Mouse (Mus musculus) stomach, embryonic 16.5 days (tissue): ENCODE results near the gene 1700025C18Rik. TPM values are rescaled to one million over a fixed set of nuclear protein-coding genes. Genes with fewer than 3 reads are reported as not detected.

Experiments
- ATAC-seq: fragments of 200-750 bp; cut with Nextera tagmentation; 2 replicates; pipeline ENCODE4 v1.8.0; 2017; ENCODE audit warnings: moderate number of reproducible peaks, moderate TSS enrichment; ENCODE audit not compliant: insufficient read depth, low FRiP score
- H3K27ac ChIP-seq: fragments of 300-500 bp; sonication (generic); 2 replicates; pipeline ENCODE4 v1.5.1; 2014; ENCODE audit warnings: low read length
- H3K27me3 ChIP-seq: fragments of 300-500 bp; sonication (generic); 2 replicates; pipeline ENCODE4 v1.6.1; 2014; ENCODE audit warnings: low read length, control low read depth, mixed read lengths; ENCODE audit not compliant: control insufficient read depth, insufficient read depth
- H3K36me3 ChIP-seq: fragments of 300-500 bp; sonication (generic); 2 replicates; pipeline ENCODE4 v1.6.1; 2014; ENCODE audit warnings: low read length; ENCODE audit not compliant: control insufficient read depth, insufficient read depth
- H3K4me1 ChIP-seq: fragments of 300-500 bp; sonication (generic); 2 replicates; pipeline ENCODE4 v1.6.1; 2014; ENCODE audit warnings: low read length, control low read depth, mixed read lengths; ENCODE audit not compliant: control insufficient read depth, insufficient read depth
- H3K4me2 ChIP-seq: fragments of 300-500 bp; sonication (generic); 2 replicates; pipeline ENCODE4 v1.6.1; 2014; ENCODE audit warnings: low read depth, low read length, mixed read lengths
- H3K4me3 ChIP-seq: fragments of 300-500 bp; sonication (generic); replicated peaks from 2 replicates; pipeline ENCODE4 v1.5.1; 2014; ENCODE audit warnings: mild to moderate bottlenecking, low read length
- H3K9ac ChIP-seq: fragments of 300-500 bp; sonication (generic); 2 replicates; pipeline ENCODE4 v1.6.1; 2014; ENCODE audit warnings: low read length
- H3K9me3 ChIP-seq: fragments of 300-500 bp; sonication (generic); replicated peaks from 2 replicates; pipeline ENCODE4 v1.6.1; 2016; ENCODE audit warnings: low read length, control low read depth; ENCODE audit not compliant: control insufficient read depth
- WGBS: fragments of 180-500 bp; shearing (Covaris S2); extraction: QIAGEN DNeasy Blood & Tissue Kit; methylation state at CpG from one replicate; pipeline ENCODE4 v1.1.7; 2014; 5-methylcytosine and 5-hydroxymethylcytosine counted together
- polyA plus RNA-seq: library from polyadenylated mRNA; unstranded; fragments of >200 nt; fragmentation: Nextera tagmentation; extraction: Ambion mirVana; gene quantifications from 2 replicates; pipeline ENCODE4 v1.2.1, GENCODE M21; 2015

Gene 1700025C18Rik
- polyA plus RNA-seq, 1 experiment from 2014 or later: not detected

GRCm38 (mm10) chr2:165112149-165112548 lies 21.6 kb upstream of the 1700025C18Rik start:
- under 1% methylated on average over 54 of the region's 54 CpGs for WGBS

DNA sequence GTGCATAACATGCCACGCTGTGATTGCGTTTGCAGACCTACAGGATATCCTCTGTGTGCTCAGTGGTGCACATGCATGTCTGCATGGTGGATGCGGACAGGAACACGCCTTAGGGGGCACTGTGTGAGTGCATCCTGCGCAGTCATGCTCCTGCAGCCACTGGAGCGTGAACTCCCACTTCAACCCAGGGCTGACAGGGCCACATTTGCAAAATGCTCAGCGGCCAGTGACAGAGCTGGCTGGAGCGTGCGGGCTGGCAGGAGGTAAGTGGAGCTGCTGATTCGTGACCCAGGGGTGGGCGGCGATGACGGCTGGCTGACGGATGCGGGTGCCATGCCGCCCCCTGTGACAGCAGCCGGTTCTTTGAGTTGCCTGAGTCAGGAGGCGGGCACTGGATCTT lies 16.0 kb upstream of the 1700025C18Rik start:
- Histone ChIP-seq H3K9ac (no peak overlapping the region), H3K9me3 (no peaks in the 10 kb centered on the region), H3K27ac (no peak overlapping the region), H3K4me3 (no peak overlapping the region), H3K36me3 (no peaks in the 10 kb centered on the region), H3K4me1 (no peaks in the 10 kb centered on the region), H3K4me2 (no peak overlapping the region), H3K27me3 (peaks cover 49% of the 10 kb centered on the region)
- WGBS: 23% methylated on average over 18 of the region's 18 CpGs
- ATAC-seq: no peak

More at GRCm38 (mm10) chr2:165112149-165112548, 21.6 kb upstream of the 1700025C18Rik start:
- Histone ChIP-seq H3K4me1 (0 out of 2 replicates have a peak, but pooled peaks cover 2% of the 10 kb centered on the region), H3K9ac (0 out of 2 replicates have a peak overlapping the region, but pooled peaks have one; percentile 24), H3K36me3 (no peaks in the 10 kb centered on the region), H3K9me3 (no peaks in the 10 kb centered on the region), H3K27me3 (peaks cover 88% of the 10 kb centered on the region), H3K4me2 (peak overlapping the region; percentile 25), H3K27ac (no peak overlapping the region), H3K4me3 (no peak overlapping the region)
- ATAC-seq: peak; percentile 87

DNA sequence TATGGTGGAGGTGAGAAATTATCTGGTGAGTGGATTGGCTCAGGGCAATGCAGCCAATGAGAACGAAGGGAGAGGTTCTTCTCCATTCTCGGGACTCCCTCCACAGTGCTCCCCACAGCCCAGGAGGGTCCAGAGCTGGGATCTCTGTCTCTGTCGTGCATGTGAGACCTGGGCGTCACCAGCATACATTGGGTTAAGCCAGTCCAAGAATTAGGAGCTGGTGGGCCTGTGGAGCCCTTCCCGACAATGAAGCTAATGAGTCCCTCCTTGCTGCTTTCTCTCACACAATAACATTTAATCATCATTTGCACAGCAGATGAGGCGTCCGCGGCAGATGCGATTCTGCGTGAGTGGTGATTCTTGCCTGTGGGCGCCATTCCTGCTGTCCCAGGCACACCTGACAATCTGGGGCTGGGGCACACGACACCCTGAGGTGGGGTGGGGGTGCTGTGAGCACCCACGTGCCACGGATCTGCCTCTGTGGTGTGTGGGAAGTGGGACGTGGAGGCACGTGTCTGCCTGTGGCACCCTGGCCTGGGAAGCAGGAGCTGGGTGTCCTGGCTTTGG lies 15.0 kb upstream of the 1700025C18Rik start:
- Histone ChIP-seq H3K9me3 (no peaks in the 10 kb centered on the region), H3K27ac (no peak overlapping the region), H3K9ac (no peak overlapping the region), H3K4me2 (no peak overlapping the region), H3K36me3 (no peaks in the 10 kb centered on the region), H3K27me3 (peaks cover 39% of the 10 kb centered on the region), H3K4me3 (no peak overlapping the region), H3K4me1 (no peaks in the 10 kb centered on the region)
- WGBS: 71% methylated on average over 16 of the region's 16 CpGs
- no peak for ATAC-seq

DNA sequence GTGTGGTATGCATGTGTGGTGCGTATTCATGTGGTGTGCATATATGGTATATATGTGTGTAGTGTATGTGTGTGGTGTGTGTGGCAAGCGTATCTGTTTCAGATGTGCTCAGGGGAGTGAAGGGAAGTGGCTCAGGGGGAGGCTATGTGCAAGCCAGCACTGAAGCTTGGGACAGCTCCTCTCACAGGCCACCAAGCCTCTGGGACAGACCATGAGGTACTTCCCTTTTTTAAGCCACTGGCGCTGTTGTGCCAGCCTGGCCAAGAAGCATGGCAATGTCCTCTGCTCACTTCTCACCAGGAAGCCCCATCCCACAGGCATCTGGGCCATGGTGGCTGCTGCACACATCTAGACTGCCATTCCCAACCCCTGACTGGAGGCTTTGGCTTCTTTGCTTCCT lies 12.4 kb upstream of the 1700025C18Rik start:
- H3K9me3 ChIP-seq: no peaks in the 10 kb centered on the region
- WGBS: 65% methylated on average over 3 of the region's 3 CpGs

GRCm38 (mm10) chr2:165100749-165101148 lies 10.2 kb upstream of the 1700025C18Rik start:
- WGBS: 4% methylated on average over 6 of the region's 6 CpGs
- no peak for ATAC-seq
- H3K27ac ChIP-seq: no peak overlapping the region
- H3K4me3 ChIP-seq: no peak overlapping the region
- H3K36me3 ChIP-seq: no peaks in the 10 kb centered on the region
- peaks cover 8% of the 10 kb centered on the region for H3K27me3 ChIP-seq
- H3K9me3 ChIP-seq: no peaks in the 10 kb centered on the region
- H3K9ac ChIP-seq: no peak overlapping the region
- no peaks in the 10 kb centered on the region for H3K4me1 ChIP-seq
- no peak overlapping the region for H3K4me2 ChIP-seq

More for the DNA sequence above, 12.4 kb upstream of the 1700025C18Rik start:
- Histone ChIP-seq H3K4me3 (no peak overlapping the region), H3K4me2 (no peak overlapping the region), H3K4me1 (no peaks in the 10 kb centered on the region), H3K27me3 (peaks cover 17% of the 10 kb centered on the region), H3K36me3 (no peaks in the 10 kb centered on the region), H3K9ac (no peak overlapping the region), H3K27ac (no peak overlapping the region)
- ATAC-seq: no peak

- no peaks in the 10 kb centered on the region for H3K4me1 ChIP-seq
- 73% methylated on average over 3 of the region's 3 CpGs for WGBS
- H3K9ac ChIP-seq: no peak overlapping the region
- no peaks in the 10 kb centered on the region for H3K9me3 ChIP-seq
- H3K36me3 ChIP-seq: no peaks in the 10 kb centered on the region
- H3K4me3 ChIP-seq: no peak overlapping the region
- H3K4me2 ChIP-seq: no peak overlapping the region
- no peak for ATAC-seq
- H3K27me3 ChIP-seq: peaks cover 3% of the 10 kb centered on the region; the same call in 1 of the 2 replicates
- H3K27ac ChIP-seq: no peak overlapping the region
Observed at GRCm38 (mm10) chr2:165098861-165099260, 8.3 kb upstream of the 1700025C18Rik start.

GRCm38 (mm10) chr2:165096367-165096766 lies 5.8 kb upstream of the 1700025C18Rik start:
- H3K36me3 ChIP-seq: no peaks in the 10 kb centered on the region
- no peak overlapping the region for H3K4me2 ChIP-seq
- H3K27me3 ChIP-seq: peaks cover 3% of the 10 kb centered on the region; the same call in 1 of the 2 replicates
- H3K4me3 ChIP-seq: no peak overlapping the region
- H3K4me1 ChIP-seq: no peaks in the 10 kb centered on the region
- no peak for ATAC-seq
- no peak overlapping the region for H3K9ac ChIP-seq
- 23% methylated on average over 10 of the region's 10 CpGs for WGBS
- H3K9me3 ChIP-seq: no peaks in the 10 kb centered on the region
- H3K27ac ChIP-seq: no peak overlapping the region

DNA sequence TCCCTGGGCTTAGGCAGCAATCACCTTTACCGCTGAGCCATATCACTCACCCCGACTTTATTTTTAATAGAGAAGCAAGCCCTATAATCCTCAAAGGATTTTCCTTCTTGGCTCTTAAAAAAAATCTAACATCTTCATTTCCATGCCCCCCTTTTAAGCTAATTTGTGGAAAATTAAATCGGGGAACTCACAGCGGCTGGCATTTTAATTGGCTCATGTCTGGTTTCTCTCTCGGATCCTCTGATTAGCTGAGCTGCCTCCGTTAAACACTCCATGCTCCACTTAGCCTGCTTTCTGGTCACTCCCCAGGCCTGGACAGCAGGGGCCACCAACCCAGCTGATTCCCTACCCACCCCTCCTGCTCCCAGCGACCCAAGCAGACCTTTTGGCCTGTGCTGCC lies 1.8 kb upstream of the 1700025C18Rik start:
- Histone ChIP-seq H3K27ac (no peak overlapping the region), H3K9ac (no peak overlapping the region), H3K4me2 (no peak overlapping the region), H3K4me1 (no peaks in the 10 kb centered on the region), H3K9me3 (no peaks in the 10 kb centered on the region), H3K27me3 (peaks cover 3% of the 10 kb centered on the region; the same call in 1 of the 2 replicates), H3K4me3 (no peak overlapping the region), H3K36me3 (no peaks in the 10 kb centered on the region)
- no peak for ATAC-seq
- WGBS: 82% methylated on average over 7 of the region's 7 CpGs

DNA sequence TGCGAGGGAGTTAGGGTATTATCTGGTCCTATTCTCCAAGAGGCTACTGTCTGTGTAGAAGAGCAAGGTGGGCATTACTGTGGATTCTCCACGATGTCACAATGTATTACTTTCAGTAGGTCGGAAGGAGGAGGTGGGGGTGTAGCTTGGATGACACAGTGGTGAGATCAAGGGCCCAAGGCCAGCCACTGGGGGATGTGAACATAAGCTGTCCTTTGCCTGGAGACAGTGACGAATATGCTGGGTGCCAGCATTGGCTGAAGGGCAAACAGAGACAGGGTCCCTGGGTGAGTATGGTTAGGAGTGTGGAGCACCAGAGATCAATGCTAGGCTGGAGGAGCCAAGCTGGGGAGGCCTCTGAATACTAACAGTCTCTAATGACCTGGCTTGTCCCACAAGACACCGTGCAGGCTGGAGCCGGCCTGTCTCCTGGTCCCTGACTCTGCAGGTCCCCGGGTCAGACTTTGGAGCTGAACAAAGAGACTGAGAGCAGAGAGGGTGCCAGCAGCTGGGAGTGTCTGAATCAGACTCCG lies 949 bp upstream of the 1700025C18Rik start:
- ATAC-seq: no peak
- peaks cover 1% of the 10 kb centered on the region; the same call in 1 of the 2 replicates for H3K27me3 ChIP-seq
- no peak overlapping the region for H3K9ac ChIP-seq
- 64% methylated on average over 8 of the region's 8 CpGs for WGBS
- no peak overlapping the region for H3K4me2 ChIP-seq
- no peaks in the 10 kb centered on the region for H3K4me1 ChIP-seq
- H3K36me3 ChIP-seq: no peaks in the 10 kb centered on the region
- no peaks in the 10 kb centered on the region for H3K9me3 ChIP-seq
- H3K27ac ChIP-seq: no peak overlapping the region
- no peak overlapping the region for H3K4me3 ChIP-seq
